Mouse (Mus musculus) midbrain, embryonic 15.5 days (tissue): Measurements from ENCODE around the gene Snx8. TPM values are rescaled to one million over a fixed set of nuclear protein-coding genes. Genes with fewer than 3 reads are reported as not detected.
"Not testable (repeated sequence)": the region's sequence is repeated elsewhere in the genome, so short reads cannot be mapped to it uniquely, and the experiment has no call there.

Source experiments
- ATAC-seq: fragments of 200-750 bp; cut with Nextera tagmentation; replicated peaks from 2 replicates; pipeline ENCODE4 v1.8.0; 2017; ENCODE audit warnings: moderate TSS enrichment
- H3K27ac ChIP-seq: fragments of 300-500 bp; sonication (generic); 2 replicates; pipeline ENCODE4 v1.5.1; 2015; ENCODE audit warnings: mild to moderate bottlenecking, inconsistent platforms
- H3K27me3 ChIP-seq: fragments of 300-500 bp; sonication (generic); replicated peaks from 2 replicates; pipeline ENCODE4 v1.6.1; 2015; ENCODE audit warnings: inconsistent platforms
- H3K36me3 ChIP-seq: fragments of 300-500 bp; sonication (generic); replicated peaks from 2 replicates; pipeline ENCODE4 v1.6.1; 2015; ENCODE audit warnings: inconsistent platforms
- H3K4me1 ChIP-seq: fragments of 300-500 bp; sonication (generic); 2 replicates; pipeline ENCODE4 v1.6.1; 2015; ENCODE audit warnings: inconsistent platforms
- H3K4me2 ChIP-seq: fragments of 300-500 bp; sonication (generic); 2 replicates; pipeline ENCODE4 v1.6.1; 2015; ENCODE audit warnings: inconsistent platforms, mild to moderate bottlenecking, moderate library complexity
- H3K4me3 ChIP-seq: fragments of 300-500 bp; sonication (generic); 2 replicates; pipeline ENCODE4 v1.5.1; 2015; ENCODE audit warnings: mild to moderate bottlenecking, inconsistent platforms
- H3K9ac ChIP-seq: fragments of 300-500 bp; sonication (generic); 2 replicates; pipeline ENCODE4 v1.6.1; 2015; ENCODE audit warnings: mild to moderate bottlenecking, inconsistent platforms
- H3K9me3 ChIP-seq: fragments of 300-500 bp; sonication (generic); 2 replicates; pipeline ENCODE4 v1.6.1; 2016; ENCODE audit warnings: inconsistent platforms
- WGBS: fragments of 180-500 bp; shearing (Covaris S2); methylation state at CpG from one replicate; pipeline ENCODE4 v1.1.7; 2015; ENCODE audit warnings: mixed read lengths; 5-methylcytosine and 5-hydroxymethylcytosine counted together
- polyA plus RNA-seq: library from polyadenylated mRNA; unstranded; fragments of >200 nt; fragmentation: Nextera tagmentation; extraction: Ambion mirVana; gene quantifications from 2 replicates; pipeline ENCODE4 v1.2.1, GENCODE M21; 2015

The Snx8 gene
- polyA plus RNA-seq, 1 experiment from 2014 or later = 40.5 TPM

- Histone ChIP-seq H3K4me1 (0 out of 2 replicates have a peak, but pooled peaks cover 2% of the 10 kb centered on the region), H3K9ac (no peak overlapping the region), H3K27ac (no peak overlapping the region), H3K36me3 (no peaks in the 10 kb centered on the region), H3K27me3 (no peaks in the 10 kb centered on the region), H3K4me2 (no peak overlapping the region), H3K4me3 (no peak overlapping the region), H3K9me3 (no peaks in the 10 kb centered on the region)
- 74% methylated on average over 6 of the region's 6 CpGs for WGBS
- ATAC-seq = no peak
Measured at GRCm38 (mm10) chr5:140379299-140379698, 9.8 kb downstream of the Snx8 start.

GRCm38 (mm10) chr5:140378121-140378853 is 10.8 kb downstream of the Snx8 start:
- 97% methylated on average over 6 of the region's 6 CpGs for WGBS
- ATAC-seq = no peak

GRCm38 (mm10) chr5:140375249-140375829 is 13.7 kb downstream of the Snx8 start:
- no peaks in the 10 kb centered on the region for H3K27me3 ChIP-seq
- H3K4me3 ChIP-seq = no peak overlapping the region
- no peak for ATAC-seq
- no peaks in the 10 kb centered on the region for H3K36me3 ChIP-seq
- 89% methylated on average over 4 of the region's 4 CpGs for WGBS
- H3K4me2 ChIP-seq = no peak overlapping the region
- H3K4me1 ChIP-seq = 0 out of 2 replicates have a peak, but pooled peaks cover 3% of the 10 kb centered on the region
- H3K9me3 ChIP-seq = no peaks in the 10 kb centered on the region
- H3K27ac ChIP-seq = no peak overlapping the region
- H3K9ac ChIP-seq = no peak overlapping the region

More at GRCm38 (mm10) chr5:140378121-140378853, 10.8 kb downstream of the Snx8 start:
- H3K27me3 ChIP-seq = no peaks in the 10 kb centered on the region
- H3K9me3 ChIP-seq = no peaks in the 10 kb centered on the region
- 0 out of 2 replicates have a peak, but pooled peaks cover 3% of the 10 kb centered on the region for H3K4me1 ChIP-seq
- no peak overlapping the region for H3K4me3 ChIP-seq
- H3K36me3 ChIP-seq = no peaks in the 10 kb centered on the region
- no peak overlapping the region for H3K9ac ChIP-seq
- H3K4me2 ChIP-seq = no peak overlapping the region
- H3K27ac ChIP-seq = no peak overlapping the region

GRCm38 (mm10) chr5:140374226-140374625 is 14.8 kb downstream of the Snx8 start:
- Histone ChIP-seq H3K36me3 (no peaks in the 10 kb centered on the region), H3K27ac (no peak overlapping the region), H3K4me1 (0 out of 2 replicates have a peak, but pooled peaks cover 3% of the 10 kb centered on the region), H3K9me3 (no peaks in the 10 kb centered on the region), H3K4me3 (no peak overlapping the region), H3K4me2 (no peak overlapping the region), H3K9ac (no peak overlapping the region), H3K27me3 (no peaks in the 10 kb centered on the region)
- 50% methylated on average over 3 of the region's 3 CpGs for WGBS
- ATAC-seq = no peak

GRCm38 (mm10) chr5:140373711-140374110 is 15.4 kb downstream of the Snx8 start:
- Histone ChIP-seq H3K4me1 (0 out of 2 replicates have a peak, but pooled peaks cover 3% of the 10 kb centered on the region), H3K9me3 (no peaks in the 10 kb centered on the region), H3K4me2 (no peak overlapping the region), H3K36me3 (no peaks in the 10 kb centered on the region), H3K9ac (no peak overlapping the region), H3K27me3 (no peaks in the 10 kb centered on the region), H3K4me3 (no peak overlapping the region), H3K27ac (no peak overlapping the region)
- ATAC-seq = no peak
- WGBS = 87% methylated on average over 2 of the region's 2 CpGs

- Histone ChIP-seq H3K36me3 (no peaks in the 10 kb centered on the region), H3K4me1 (0 out of 2 replicates have a peak, but pooled peaks cover 3% of the 10 kb centered on the region), H3K9ac (no peak overlapping the region), H3K27me3 (no peaks in the 10 kb centered on the region), H3K4me2 (no peak overlapping the region), H3K27ac (no peak overlapping the region), H3K4me3 (no peak overlapping the region), H3K9me3 (no peaks in the 10 kb centered on the region)
- ATAC-seq = no peak
- WGBS = 94% methylated on average over 3 of the region's 3 CpGs
Measured at GRCm38 (mm10) chr5:140371671-140372070, 17.4 kb downstream of the Snx8 start.

GRCm38 (mm10) chr5:140370446-140371254 is 18.4 kb downstream of the Snx8 start:
- H3K27ac ChIP-seq = no peak overlapping the region
- H3K4me3 ChIP-seq = no peak overlapping the region
- H3K9me3 ChIP-seq = no peaks in the 10 kb centered on the region
- no peak for ATAC-seq
- WGBS = 87% methylated on average over 6 of the region's 6 CpGs
- H3K4me2 ChIP-seq = no peak overlapping the region
- 0 out of 2 replicates have a peak, but pooled peaks cover 3% of the 10 kb centered on the region for H3K4me1 ChIP-seq
- no peak overlapping the region for H3K9ac ChIP-seq
- H3K36me3 ChIP-seq = no peaks in the 10 kb centered on the region
- H3K27me3 ChIP-seq = no peaks in the 10 kb centered on the region

GRCm38 (mm10) chr5:140369466-140369865 is 19.6 kb downstream of the Snx8 start:
- ATAC-seq = no peak
- no peak overlapping the region for H3K9ac ChIP-seq
- H3K27me3 ChIP-seq = no peaks in the 10 kb centered on the region
- H3K27ac ChIP-seq = no peak overlapping the region
- no peak overlapping the region for H3K4me2 ChIP-seq
- H3K4me1 ChIP-seq = 0 out of 2 replicates have a peak, but pooled peaks cover 2% of the 10 kb centered on the region
- H3K4me3 ChIP-seq = no peak overlapping the region
- no peaks in the 10 kb centered on the region for H3K36me3 ChIP-seq
- H3K9me3 ChIP-seq = no peaks in the 10 kb centered on the region
- WGBS = 92% methylated on average over 2 of the region's 2 CpGs

- 96% methylated on average over 4 of the region's 4 CpGs for WGBS
- H3K27me3 ChIP-seq = no peaks in the 10 kb centered on the region
- no peak for ATAC-seq
Measured at GRCm38 (mm10) chr5:140368926-140369325, 20.1 kb downstream of the Snx8 start.

GRCm38 (mm10) chr5:140368126-140368525 is 20.9 kb downstream of the Snx8 start:
- WGBS = 93% methylated on average over 2 of the region's 2 CpGs
- not testable (repeated sequence) for ATAC-seq, H3K4me2 ChIP-seq

More at GRCm38 (mm10) chr5:140368926-140369325, 20.1 kb downstream of the Snx8 start:
- H3K9me3 ChIP-seq = no peaks in the 10 kb centered on the region
- no peak overlapping the region for H3K4me3 ChIP-seq
- no peak overlapping the region for H3K9ac ChIP-seq
- H3K27ac ChIP-seq = no peak overlapping the region
- no peaks in the 10 kb centered on the region for H3K36me3 ChIP-seq
- no peak overlapping the region for H3K4me2 ChIP-seq
- H3K4me1 ChIP-seq = no peaks in the 10 kb centered on the region

GRCm38 (mm10) chr5:140364415-140364814 is 24.6 kb downstream of the Snx8 start:
- no peaks in the 10 kb centered on the region for H3K4me1 ChIP-seq
- no peak for ATAC-seq
- H3K27me3 ChIP-seq = no peaks in the 10 kb centered on the region
- no peak overlapping the region for H3K4me3 ChIP-seq
- H3K9me3 ChIP-seq = no peaks in the 10 kb centered on the region
- no peak overlapping the region for H3K4me2 ChIP-seq
- 96% methylated on average over 5 of the region's 5 CpGs for WGBS
- H3K36me3 ChIP-seq = no peaks in the 10 kb centered on the region
- H3K9ac ChIP-seq = no peak overlapping the region
- H3K27ac ChIP-seq = no peak overlapping the region

More at GRCm38 (mm10) chr5:140368126-140368525, 20.9 kb downstream of the Snx8 start:
- not testable (repeated sequence) for H3K9ac ChIP-seq, H3K27me3 ChIP-seq, H3K36me3 ChIP-seq, H3K9me3 ChIP-seq, H3K4me3 ChIP-seq, H3K4me1 ChIP-seq, H3K27ac ChIP-seq
